Mouse (Mus musculus) neural tube, embryonic 11.5 days (tissue): ENCODE data around the gene Pld3. TPM values are rescaled to one million over a fixed set of nuclear protein-coding genes. Genes with fewer than 3 reads are reported as not detected.

Source experiments
- ATAC-seq: fragments of 200-750 bp; cut with Nextera tagmentation; 2 replicates; pipeline ENCODE4 v1.8.0; 2017; ENCODE audit warnings: moderate number of reproducible peaks, mild to moderate bottlenecking, moderate TSS enrichment, moderate library complexity; ENCODE audit not compliant: insufficient read depth, low FRiP score, low TSS enrichment
- DNase-seq: peaks from one replicate; pipeline ENCODE4 v3.0.0-alpha.2; 2015; ENCODE audit warnings: low spot score
- H3K27ac ChIP-seq: fragments of 300-500 bp; sonication (generic); 2 replicates; pipeline ENCODE4 v1.5.1; 2014; ENCODE audit warnings: low read depth, mild to moderate bottlenecking, low read length
- H3K27me3 ChIP-seq: fragments of 300-500 bp; sonication (generic); 2 replicates; pipeline ENCODE4 v1.6.1; 2014; ENCODE audit warnings: mild to moderate bottlenecking, low read length, mixed read lengths; ENCODE audit not compliant: control insufficient read depth, insufficient read depth
- H3K36me3 ChIP-seq: fragments of 300-500 bp; sonication (generic); 2 replicates; pipeline ENCODE4 v1.6.1; 2014; ENCODE audit warnings: mild to moderate bottlenecking, low read length, moderate library complexity, mixed read lengths; ENCODE audit not compliant: control insufficient read depth, insufficient read depth
- H3K4me1 ChIP-seq: fragments of 300-500 bp; sonication (generic); 2 replicates; pipeline ENCODE4 v1.6.1; 2014; ENCODE audit warnings: low read length, mixed read lengths; ENCODE audit not compliant: control insufficient read depth, insufficient read depth
- H3K4me2 ChIP-seq: fragments of 300-500 bp; sonication (generic); 2 replicates; pipeline ENCODE4 v1.6.1; 2014; ENCODE audit warnings: low read depth, mild to moderate bottlenecking, moderate library complexity
- H3K4me3 ChIP-seq: fragments of 300-500 bp; sonication (generic); 2 replicates; pipeline ENCODE4 v1.5.1; 2014; ENCODE audit warnings: low read depth, low read length
- H3K9ac ChIP-seq: fragments of 300-500 bp; sonication (generic); 2 replicates; pipeline ENCODE4 v1.6.1; 2014; ENCODE audit warnings: mild to moderate bottlenecking, low read length
- H3K9me3 ChIP-seq: fragments of 300-500 bp; sonication (generic); 2 replicates; pipeline ENCODE4 v1.6.1; 2016; ENCODE audit warnings: low read length; ENCODE audit not compliant: control insufficient read depth
- WGBS: fragments of 180-500 bp; shearing (Covaris S2); extraction: QIAGEN DNeasy Blood & Tissue Kit; methylation state at CpG from one replicate; pipeline ENCODE4 v1.1.7; 2014; 5-methylcytosine and 5-hydroxymethylcytosine counted together
- polyA plus RNA-seq: library from polyadenylated mRNA; unstranded; fragments of >200 nt; fragmentation: Nextera tagmentation; extraction: Ambion mirVana; gene quantifications from 2 replicates; pipeline ENCODE4 v1.2.1, GENCODE M21; 2014

Gene Pld3
- polyA plus RNA-seq, 1 experiment from 2014 or later = 73.9 TPM

DNA sequence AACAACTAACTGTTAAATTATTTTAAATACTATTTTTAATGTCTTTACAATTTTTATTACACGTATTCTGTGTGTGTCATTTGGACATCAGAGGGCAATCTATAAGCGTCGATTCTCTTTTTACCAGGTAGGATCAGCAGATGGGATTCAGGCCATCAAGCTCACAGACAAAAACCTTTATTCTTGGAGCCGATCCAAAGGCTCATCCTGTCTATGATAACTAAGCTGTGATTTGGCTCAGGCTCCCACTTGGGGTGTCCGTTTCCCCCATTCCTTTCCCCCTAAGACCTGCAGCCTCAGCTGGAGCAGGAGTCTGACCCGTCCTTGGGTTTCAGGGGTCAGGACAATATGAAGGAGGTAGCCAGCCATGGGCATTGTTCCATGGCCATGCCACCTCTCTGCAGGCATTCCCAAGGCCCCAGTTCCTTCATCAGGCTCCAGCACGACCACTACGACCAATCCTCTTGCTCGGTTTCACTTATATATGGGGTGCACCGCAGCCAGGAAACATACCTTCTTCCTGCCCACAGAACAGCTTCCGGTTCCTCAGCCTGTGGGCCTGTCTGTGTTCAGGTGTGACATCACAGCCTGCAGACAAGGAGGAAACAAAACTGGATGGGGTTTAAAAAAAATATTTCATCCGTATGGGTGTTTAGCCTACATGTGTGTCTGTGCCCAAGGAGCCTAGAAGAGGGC is 8.2 kb downstream of the Pld3 start:
- H3K27ac ChIP-seq = no peak overlapping the region
- DNase-seq (no peak), ATAC-seq (no peak)
- no peak overlapping the region for H3K9ac ChIP-seq
- no peaks in the 10 kb centered on the region; the same call in 1 of the 2 replicates for H3K36me3 ChIP-seq
- H3K4me3 ChIP-seq = no peak overlapping the region
- H3K4me2 ChIP-seq = no peak overlapping the region
- 91% methylated on average over 12 of the region's 12 CpGs for WGBS
- H3K27me3 ChIP-seq = no peaks in the 10 kb centered on the region
- no peaks in the 10 kb centered on the region for H3K9me3 ChIP-seq
- no peaks in the 10 kb centered on the region for H3K4me1 ChIP-seq

DNA sequence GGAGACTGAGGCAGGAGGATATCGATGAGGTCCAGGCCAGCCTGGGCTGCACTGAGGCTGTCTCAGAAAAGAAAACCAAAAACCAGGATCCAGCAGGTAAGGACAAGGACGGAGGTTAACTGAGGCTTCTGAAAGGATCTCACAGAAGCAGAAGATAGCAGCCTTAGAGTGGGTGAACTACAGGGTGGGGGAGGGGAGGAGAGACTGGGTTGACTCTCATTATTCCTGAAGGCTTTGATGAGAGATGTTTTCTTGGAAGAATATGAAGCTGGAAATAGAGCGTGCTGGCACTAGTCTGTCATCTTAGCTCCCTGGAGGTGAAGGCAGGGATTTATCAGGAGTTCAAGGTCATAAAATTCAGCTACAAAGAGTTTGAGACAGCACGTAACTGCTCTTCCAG is 9.2 kb downstream of the Pld3 start:
- H3K4me3 ChIP-seq = no peak overlapping the region
- no peak for DNase-seq
- no peak for ATAC-seq
- no peak overlapping the region for H3K4me2 ChIP-seq
- H3K9ac ChIP-seq = no peak overlapping the region
- no peak overlapping the region for H3K27ac ChIP-seq
- H3K27me3 ChIP-seq = no peaks in the 10 kb centered on the region
- H3K36me3 ChIP-seq = no peaks in the 10 kb centered on the region; the same call in 1 of the 2 replicates
- H3K9me3 ChIP-seq = no peaks in the 10 kb centered on the region
- H3K4me1 ChIP-seq = no peaks in the 10 kb centered on the region
- 92% methylated on average over 4 of the region's 4 CpGs for WGBS

GRCm38 (mm10) chr7:27543065-27543464 is 10.0 kb downstream of the Pld3 start:
- Histone ChIP-seq H3K4me2 (peak overlapping the region; percentile 56), H3K27me3 (no peaks in the 10 kb centered on the region), H3K4me3 (peak overlapping the region; percentile 43; the same call in 1 of the 2 replicates), H3K36me3 (no peaks in the 10 kb centered on the region; the same call in 1 of the 2 replicates), H3K9ac (no peak overlapping the region), H3K4me1 (no peaks in the 10 kb centered on the region), H3K27ac (no peak overlapping the region), H3K9me3 (no peaks in the 10 kb centered on the region)
- 56% methylated on average over 6 of the region's 6 CpGs for WGBS
- no peak for DNase-seq
- 0 out of 2 replicates have a peak, but pooled peaks have one; percentile 13 for ATAC-seq

DNA sequence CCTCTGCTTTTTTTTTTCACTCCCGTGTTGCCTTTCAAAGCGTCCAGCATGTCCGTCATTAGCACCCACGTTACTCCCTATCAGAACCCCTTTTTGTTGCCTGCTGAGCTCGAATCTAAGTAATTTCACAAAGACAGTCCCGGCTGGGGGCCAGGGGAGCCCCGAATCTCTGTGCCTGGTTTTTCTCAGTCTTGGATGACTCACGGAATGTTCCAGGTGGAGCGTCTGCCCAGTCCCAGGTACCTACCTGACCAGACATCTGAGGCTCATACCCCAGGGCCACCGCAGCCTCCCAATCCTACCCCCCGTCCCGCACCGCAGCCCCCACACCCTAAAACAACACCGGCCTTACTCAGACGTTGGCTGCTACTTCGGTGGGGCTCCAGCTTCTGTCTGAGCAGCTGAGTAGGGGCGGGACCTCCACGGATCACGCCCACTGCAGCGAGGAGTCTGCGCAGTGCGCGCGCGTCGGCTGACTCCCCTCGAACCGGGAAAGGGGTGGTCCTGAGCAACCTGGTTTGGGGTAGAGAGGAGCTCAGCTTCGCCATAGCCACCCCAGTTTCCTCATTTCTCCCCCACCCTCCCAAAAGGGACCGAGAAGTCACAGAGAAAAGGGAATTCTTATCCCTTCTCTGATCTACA is 10.5 kb downstream of the Pld3 start:
- Histone ChIP-seq H3K27ac (no peak overlapping the region), H3K27me3 (no peaks in the 10 kb centered on the region), H3K4me1 (no peaks in the 10 kb centered on the region), H3K9me3 (no peaks in the 10 kb centered on the region), H3K4me2 (peak overlapping the region; percentile 56), H3K4me3 (peak overlapping the region; percentile 43), H3K9ac (peak overlapping the region; percentile 62), H3K36me3 (peaks cover under 1% of the 10 kb centered on the region; the same call in 1 of the 2 replicates)
- ATAC-seq (peak; percentile 89), DNase-seq (peak; percentile 87)
- WGBS = 2% methylated on average over 30 of the region's 30 CpGs

DNA sequence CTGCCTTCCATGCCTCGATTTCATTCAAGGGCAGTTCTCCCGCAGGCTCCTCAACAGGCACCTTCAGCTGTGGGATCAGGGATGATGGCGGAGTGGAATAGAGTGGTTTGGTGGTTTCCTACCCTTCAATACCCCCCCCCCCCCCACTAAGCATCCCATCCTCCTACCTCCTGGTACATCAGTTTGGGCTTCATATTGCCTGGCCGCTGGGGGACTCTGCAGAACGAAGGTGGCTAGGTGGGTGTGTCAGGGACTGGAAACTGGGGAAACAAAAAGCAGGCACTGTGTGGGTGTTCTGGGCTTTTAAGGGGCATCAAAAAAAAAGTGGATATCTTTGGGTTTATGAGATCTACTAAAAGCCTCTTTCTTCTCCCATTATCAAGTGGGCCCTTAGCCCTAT is 11.1 kb downstream of the Pld3 start:
- no peaks in the 10 kb centered on the region for H3K27me3 ChIP-seq
- ATAC-seq (no peak), DNase-seq (no peak)
- peak overlapping the region; percentile 56 for H3K4me2 ChIP-seq
- H3K9ac ChIP-seq = peak overlapping the region; percentile 62; the same call in 1 of the 2 replicates
- H3K27ac ChIP-seq = no peak overlapping the region
- H3K36me3 ChIP-seq = peaks cover 2% of the 10 kb centered on the region; the same call in 1 of the 2 replicates
- 59% methylated on average over 5 of the region's 5 CpGs for WGBS
- H3K9me3 ChIP-seq = no peaks in the 10 kb centered on the region
- no peaks in the 10 kb centered on the region for H3K4me1 ChIP-seq
- peak overlapping the region; percentile 43 for H3K4me3 ChIP-seq

DNA sequence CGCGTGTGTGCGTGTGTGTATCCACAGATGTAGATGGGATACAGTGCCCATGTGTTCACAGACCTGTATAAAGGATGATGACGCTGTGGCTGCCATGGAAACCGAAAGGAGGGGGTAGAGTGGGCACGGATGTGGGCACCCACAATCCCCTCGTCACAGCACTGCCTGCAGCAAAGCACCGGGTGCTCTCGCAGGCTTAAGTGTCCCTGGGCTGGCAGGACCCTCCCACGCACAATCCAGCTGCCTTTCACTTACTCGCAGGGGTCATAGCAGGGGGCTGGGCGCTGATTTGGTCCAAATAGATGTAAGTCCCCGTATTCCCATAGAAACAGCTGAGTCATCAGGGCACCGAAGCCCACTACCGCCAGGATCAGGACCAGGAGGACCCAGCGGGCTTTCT is 11.6 kb downstream of the Pld3 start:
- whole genome bisulfite sequencing = 80% methylated on average over 16 of the region's 16 CpGs
- H3K27ac ChIP-seq = no peak overlapping the region
- no peaks in the 10 kb centered on the region for H3K27me3 ChIP-seq
- no peaks in the 10 kb centered on the region for H3K9me3 ChIP-seq
- no peak overlapping the region for H3K4me3 ChIP-seq
- ATAC-seq = no peak
- H3K4me1 ChIP-seq = no peaks in the 10 kb centered on the region
- DNase-seq = no peak
- no peak overlapping the region for H3K9ac ChIP-seq
- no peak overlapping the region for H3K4me2 ChIP-seq
- H3K36me3 ChIP-seq = peaks cover 3% of the 10 kb centered on the region

- no peak overlapping the region for H3K9ac ChIP-seq
- no peak for DNase-seq
- no peak overlapping the region for H3K4me3 ChIP-seq
- no peak overlapping the region for H3K27ac ChIP-seq
- H3K9me3 ChIP-seq = no peaks in the 10 kb centered on the region
- no peaks in the 10 kb centered on the region for H3K4me1 ChIP-seq
- peaks cover 7% of the 10 kb centered on the region for H3K36me3 ChIP-seq
- H3K4me2 ChIP-seq = no peak overlapping the region
- no peaks in the 10 kb centered on the region for H3K27me3 ChIP-seq
- 85% methylated on average over 6 of the region's 6 CpGs for WGBS
- ATAC-seq = no peak
Measured at GRCm38 (mm10) chr7:27540935-27541334, 12.1 kb downstream of the Pld3 start.

DNA sequence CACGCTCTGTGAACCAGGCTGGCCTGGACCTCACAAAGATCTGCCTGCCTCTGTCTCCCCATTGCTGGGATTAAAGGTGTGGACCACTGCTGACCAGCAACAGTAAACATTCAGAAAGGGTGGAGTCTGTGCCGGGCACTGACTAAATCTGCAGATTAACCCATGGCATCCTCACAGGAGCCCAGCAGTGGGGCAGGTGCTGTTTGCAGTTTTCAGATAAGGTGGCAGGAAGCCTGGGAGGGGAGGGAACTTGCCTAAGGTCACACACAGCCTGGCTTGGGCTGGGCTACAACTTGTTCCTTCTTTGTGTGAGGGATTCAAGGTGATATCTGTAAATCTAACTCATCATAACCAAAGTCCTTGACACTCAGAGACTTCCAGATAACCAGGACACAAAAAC is 12.5 kb downstream of the Pld3 start:
- no peak for ATAC-seq
- WGBS = 78% methylated on average over 2 of the region's 2 CpGs
- DNase-seq = no peak
- no peak overlapping the region for H3K27ac ChIP-seq
- H3K4me1 ChIP-seq = no peaks in the 10 kb centered on the region
- no peaks in the 10 kb centered on the region for H3K27me3 ChIP-seq
- H3K9me3 ChIP-seq = no peaks in the 10 kb centered on the region
- no peak overlapping the region for H3K4me3 ChIP-seq
- no peak overlapping the region for H3K4me2 ChIP-seq
- no peak overlapping the region for H3K9ac ChIP-seq
- peaks cover 7% of the 10 kb centered on the region for H3K36me3 ChIP-seq

DNA sequence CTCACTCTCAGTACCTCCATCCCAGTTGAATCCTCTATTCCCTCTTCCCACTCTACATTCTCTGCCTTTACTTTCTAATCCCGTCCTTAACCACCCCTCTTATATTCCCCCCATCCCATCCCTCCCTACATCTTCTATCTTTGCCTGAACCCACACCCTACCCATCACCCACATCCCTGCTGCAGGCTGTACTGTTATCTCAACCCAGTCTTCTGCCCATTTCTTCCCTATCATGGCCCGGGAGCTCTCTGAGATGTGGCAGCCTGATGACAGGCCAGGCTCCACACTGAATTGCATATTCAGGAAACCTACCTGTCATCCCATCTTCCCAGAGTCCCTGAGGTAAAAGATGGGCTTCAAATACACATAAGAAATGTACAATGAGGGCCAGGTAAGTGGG is 14.2 kb downstream of the Pld3 start:
- no peak overlapping the region for H3K4me3 ChIP-seq
- WGBS = 94% methylated on average over 2 of the region's 2 CpGs
- H3K9ac ChIP-seq = no peak overlapping the region
- H3K27me3 ChIP-seq = no peaks in the 10 kb centered on the region
- ATAC-seq = no peak
- no peaks in the 10 kb centered on the region for H3K4me1 ChIP-seq
- H3K4me2 ChIP-seq = no peak overlapping the region
- peaks cover 7% of the 10 kb centered on the region for H3K36me3 ChIP-seq
- H3K9me3 ChIP-seq = no peaks in the 10 kb centered on the region
- DNase-seq = no peak
- H3K27ac ChIP-seq = no peak overlapping the region
